Mouse (Mus musculus): Measurements from ENCODE around the gene Phf24.
"Not testable (repeated sequence)": the region's sequence is repeated elsewhere in the genome, so short reads cannot be mapped to it uniquely, and the experiment has no call there.

Gene Phf24

DNA sequence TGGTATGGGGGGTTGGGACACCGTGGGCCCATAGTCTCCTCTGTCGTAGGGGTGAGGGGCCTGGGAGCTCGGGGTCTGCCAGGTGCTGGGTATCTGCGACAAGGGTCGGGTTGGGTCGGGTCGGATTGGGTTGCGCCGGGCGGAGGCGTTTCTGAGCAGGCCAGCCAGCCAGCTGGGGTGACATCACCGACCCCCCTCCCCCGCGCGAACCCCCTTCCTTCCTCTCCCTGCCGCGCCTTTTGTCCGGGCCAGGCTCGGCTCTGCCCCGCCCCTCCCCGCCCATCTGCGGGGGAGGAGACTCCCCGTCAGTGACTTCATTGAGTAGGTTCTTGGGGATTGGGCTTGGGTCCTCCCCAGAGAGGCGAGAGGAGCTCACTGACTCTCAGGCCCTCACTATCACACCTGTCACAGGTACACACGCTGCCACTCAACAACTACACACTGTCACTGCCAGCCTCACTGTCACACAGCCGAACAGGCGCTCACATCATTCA lies 33.7 kb downstream of the Phf24 start:
- DNase-seq (ENCODE audit: low read depth), result peak; percentile 87

DNA sequence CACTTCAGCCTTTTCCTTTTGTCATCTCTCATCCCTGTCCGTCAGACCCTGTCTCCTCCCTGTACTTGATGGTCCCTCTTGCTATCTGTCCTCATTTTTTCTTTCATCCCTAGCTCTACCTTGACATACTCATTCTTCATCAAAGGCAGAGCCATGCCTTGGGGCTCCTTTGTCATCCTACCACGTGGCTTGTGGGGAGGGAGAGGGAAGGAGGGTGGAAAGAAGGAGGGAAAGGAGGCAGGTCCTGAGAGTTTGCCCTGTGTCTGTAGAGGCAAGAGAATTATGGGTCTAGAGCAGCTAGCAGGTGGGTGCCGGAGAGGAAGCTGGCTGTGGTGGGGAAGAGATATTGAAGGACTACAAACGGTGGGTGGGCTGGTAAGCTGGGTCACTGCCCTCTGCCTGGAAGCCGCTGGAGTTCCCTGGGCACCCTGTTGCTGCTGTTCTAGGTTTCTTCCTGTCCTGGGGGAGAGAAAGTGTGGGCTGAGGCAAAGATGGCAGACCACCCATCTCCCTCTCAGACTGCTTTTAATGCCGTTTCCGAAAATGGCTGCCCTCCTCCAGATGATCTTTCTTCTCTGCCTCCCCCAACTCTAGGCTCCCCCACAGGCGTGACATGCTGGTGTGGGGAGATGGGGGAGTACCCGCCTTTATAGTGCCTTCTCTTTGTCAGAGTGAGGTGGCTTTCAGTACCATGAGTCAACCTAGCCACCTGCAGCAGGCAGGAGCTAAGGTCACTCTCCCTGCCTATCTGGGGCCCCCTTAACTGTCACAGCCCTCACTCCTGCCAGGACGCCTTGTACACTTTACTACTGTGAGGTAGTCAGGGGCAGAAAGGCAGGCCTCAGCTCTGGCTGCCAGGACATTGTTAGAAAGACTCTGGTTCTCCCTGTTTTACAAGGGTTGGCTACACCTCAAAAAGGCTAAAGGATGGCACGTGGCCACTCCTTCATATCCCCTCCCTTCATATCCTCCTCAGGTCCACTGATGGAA lies 35.0 kb downstream of the Phf24 start:
- DNase-seq (ENCODE audit: low read depth), result no peak

- DNase-seq (ENCODE audit: low read depth), result no peak
Observed at GRCm38 (mm10) chr4:42952563-42952962, 36.1 kb downstream of the Phf24 start.

- DNase-seq (ENCODE audit: low read depth), result no peak
Observed at GRCm38 (mm10) chr4:42953435-42954094, 37.1 kb downstream of the Phf24 start.

DNA sequence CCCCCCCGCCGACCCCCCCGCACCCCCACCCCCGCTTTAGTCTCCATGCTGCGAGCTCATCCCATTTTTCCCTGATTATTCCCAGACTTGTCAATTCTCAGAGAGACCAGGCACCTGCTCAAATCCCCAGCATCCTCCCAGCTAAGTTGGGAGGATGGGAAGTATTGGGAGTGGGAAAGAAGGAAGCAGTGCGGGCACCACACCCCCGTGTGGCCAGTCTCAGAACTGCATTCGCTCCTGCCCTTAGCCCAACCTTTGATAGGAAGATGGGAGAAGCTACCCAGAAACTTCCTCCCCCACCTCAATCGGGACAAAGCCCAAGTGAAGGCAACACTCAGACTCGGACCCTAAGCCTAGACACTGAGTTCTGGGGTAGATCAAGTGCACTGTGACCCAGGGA lies 37.8 kb downstream of the Phf24 start:
- peak; percentile 76 for DNase-seq (ENCODE audit: low read depth)

DNA sequence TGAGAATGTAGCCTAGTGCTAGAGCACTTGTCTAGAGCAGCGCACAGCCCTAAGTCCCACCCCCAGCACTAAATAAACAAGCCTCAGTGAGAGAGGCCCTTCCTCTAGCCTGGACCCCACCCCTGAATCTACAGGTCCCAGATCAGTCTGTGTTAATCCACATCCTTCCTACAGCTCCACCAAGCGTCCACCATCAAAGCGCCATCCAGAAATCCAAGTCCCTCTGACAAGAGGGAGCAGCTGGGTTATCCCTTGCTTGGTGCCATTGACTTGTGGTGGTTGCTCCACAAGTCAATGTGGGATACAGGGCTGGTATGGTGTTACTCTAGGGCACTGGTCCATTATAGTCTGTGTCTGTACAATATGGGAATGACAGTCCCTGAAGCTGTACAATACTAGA lies 38.7 kb downstream of the Phf24 start:
- DNase-seq (ENCODE audit: low read depth), result no peak

DNA sequence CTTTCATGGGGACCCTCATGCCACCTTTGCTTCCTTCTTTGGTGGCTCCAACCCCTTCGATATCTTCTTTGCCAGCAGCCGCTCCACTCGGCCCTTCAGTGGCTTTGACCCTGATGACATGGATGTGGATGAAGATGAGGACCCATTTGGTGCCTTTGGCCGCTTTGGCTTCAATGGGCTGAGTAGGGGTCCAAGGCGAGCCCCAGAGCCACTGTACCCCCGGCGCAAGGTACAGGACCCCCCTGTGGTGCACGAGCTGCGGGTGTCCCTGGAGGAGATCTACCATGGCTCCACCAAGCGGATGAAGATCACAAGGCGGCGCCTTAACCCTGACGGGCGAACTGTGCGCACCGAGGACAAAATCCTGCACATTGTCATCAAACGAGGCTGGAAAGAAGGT lies 40.1 kb downstream of the Phf24 start:
- DNase-seq (ENCODE audit: low read depth), result no peak

GRCm38 (mm10) chr4:42957306-42957705 lies 40.8 kb downstream of the Phf24 start:
- DNase-seq (ENCODE audit: low read depth), result no peak

DNA sequence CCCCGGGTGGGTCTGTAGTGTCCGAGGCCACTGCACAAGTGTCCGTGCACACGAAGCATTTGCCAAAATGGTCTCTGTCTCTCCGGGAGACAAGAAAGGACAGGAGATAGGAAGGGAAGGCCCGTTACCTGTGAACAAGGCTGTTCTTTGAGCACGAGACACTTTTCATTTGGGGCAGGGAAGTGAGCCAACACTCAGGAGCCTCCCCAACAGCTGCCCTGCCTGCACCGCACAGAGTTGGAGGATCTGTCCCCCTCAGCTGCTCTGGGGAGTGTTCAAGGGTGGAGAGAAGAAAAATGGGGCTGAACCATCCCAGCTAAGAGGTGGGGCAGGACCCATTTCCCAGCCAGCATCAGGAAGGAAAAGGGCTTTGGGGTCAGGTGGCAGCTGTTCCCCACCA lies 41.5 kb downstream of the Phf24 start:
- no peak for DNase-seq (ENCODE audit: low read depth)

GRCm38 (mm10) chr4:42958942-42959341 lies 42.5 kb downstream of the Phf24 start:
- DNase-seq (ENCODE audit: low read depth), result no peak

GRCm38 (mm10) chr4:42959382-42959781 lies 42.9 kb downstream of the Phf24 start:
- DNase-seq (ENCODE audit: low read depth), result no peak

DNA sequence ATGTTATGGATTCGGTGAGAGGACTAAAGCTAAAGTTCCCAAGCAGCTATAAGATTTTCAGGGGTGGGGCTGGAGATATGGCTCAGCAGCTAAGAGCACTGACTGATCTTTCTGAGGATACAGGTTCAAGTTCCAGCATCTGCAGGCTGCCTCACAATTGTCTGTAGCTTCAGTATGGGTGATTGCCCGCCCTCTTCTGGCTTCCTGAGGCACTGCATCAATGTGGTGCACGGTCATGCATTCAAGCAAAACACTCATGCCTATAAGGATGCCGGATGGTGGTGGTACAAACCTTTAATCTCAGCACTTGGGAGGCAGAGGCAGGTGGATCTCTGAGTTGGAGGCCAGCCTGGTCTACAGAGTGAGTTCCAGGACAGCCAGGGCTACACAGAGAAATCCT lies 45.1 kb downstream of the Phf24 start:
- DNase-seq (ENCODE audit: low read depth), result peak; percentile 65

DNA sequence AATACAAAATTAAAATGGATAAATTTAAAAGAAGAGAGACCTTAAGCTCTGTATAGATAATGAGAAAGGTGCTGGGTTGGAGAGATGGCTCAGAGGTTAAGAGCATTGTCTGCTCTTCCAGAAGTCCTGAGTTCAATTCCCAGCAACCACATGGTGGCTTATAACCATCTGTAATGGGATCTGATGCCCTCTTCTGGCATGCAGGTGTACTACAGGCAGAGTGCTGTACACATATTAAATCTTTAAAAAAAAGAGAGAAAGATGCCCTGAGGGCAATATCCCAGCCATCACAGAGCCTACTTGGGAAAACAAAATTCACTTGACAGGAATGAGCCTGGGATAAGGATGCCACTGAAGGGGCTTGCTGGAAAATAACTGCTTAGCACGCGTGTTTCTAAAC lies 47.0 kb downstream of the Phf24 start:
- DNase-seq (ENCODE audit: low read depth), result no peak

GRCm38 (mm10) chr4:42965039-42965719 lies 48.7 kb downstream of the Phf24 start:
- DNase-seq (ENCODE audit: low read depth), result peak; percentile 85

DNA sequence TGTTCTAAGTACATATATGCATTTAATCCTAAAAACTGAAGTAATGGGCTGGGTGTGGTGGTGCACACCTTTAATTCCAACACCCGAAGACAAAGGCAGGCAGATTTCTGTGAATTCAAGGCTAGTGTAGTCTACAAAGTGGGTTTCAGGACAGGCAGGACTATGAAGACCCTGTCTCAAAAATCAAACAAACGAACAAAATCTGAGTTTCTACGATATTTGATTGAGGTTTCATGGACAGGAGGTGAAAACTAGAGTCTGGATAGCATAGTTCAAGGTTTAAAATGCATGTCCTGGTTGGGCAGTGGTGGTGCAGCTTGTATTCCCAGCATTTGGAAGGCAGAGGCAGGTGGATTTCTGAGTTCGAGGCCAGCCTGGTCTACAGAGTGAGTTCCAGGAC lies 52.8 kb downstream of the Phf24 start, which contains the start of gene 1700022I11Rik:
Gene 1700022I11Rik, plus strand, starts transcription at position 301 of the 400 bp plus-strand sequence.
- DNase-seq (ENCODE audit: low read depth), result no peak

DNA sequence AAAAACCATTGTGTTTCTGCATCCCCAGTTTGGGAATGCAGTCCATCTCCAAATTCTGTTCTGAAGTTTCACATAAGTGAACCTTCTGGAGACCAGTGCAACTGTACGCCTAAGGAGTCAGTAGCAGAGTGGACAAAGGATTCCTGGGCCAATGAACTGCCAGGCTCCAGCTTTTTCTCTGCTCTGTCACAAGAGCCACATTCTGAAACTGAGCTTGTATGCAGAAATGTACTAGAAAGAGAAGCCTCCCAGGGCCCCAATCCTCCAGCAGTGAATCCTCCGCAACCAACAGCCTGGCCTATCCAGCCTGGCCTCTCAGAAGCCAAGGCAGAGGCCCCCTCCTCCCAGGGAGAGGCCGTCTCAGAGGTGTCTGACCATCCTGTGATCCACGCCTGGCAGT lies 56.5 kb downstream of the Phf24 start:
- no peak for DNase-seq (ENCODE audit: low read depth)

DNA sequence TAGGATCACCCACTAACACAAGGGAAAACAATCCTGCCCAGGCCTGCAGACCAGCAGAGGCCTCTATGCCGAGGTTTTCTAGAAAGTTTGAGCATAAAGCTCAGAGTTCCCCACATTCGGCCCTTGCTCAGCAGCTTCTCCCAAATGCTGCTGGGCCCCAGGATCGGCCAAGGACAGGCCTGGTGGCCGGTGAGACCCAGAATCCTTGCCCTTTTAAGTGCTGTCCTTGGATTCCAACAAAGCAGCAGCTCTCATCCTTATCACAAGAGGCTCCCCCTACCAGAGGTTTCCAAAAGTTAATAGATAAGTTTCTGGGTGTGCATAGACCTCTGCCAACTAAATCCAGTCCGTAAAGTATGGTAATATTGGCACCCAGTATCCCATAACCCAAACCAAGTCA lies 57.4 kb downstream of the Phf24 start:
- no peak for DNase-seq (ENCODE audit: low read depth)

DNA sequence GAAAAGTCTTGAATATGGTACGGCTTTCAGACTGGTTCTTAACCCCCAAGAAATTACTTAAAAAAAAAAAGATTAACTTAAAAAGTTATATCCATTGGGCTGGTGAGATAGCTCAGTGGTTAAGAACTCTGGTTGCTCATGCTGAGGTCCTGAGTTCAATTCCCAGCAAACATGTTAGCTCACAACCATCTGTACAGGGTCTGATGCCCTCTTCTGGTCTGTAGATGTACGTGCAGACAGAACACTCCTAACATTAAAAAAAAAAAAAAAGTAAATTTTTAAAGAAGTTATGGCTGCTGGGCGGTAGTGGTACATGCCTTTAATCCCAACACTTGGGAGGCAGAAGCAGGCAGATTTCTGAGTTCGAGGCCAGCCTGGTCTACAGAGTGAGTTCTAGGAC lies 61.6 kb downstream of the Phf24 start:
- peak; percentile 22 for DNase-seq (ENCODE audit: low read depth)

DNA sequence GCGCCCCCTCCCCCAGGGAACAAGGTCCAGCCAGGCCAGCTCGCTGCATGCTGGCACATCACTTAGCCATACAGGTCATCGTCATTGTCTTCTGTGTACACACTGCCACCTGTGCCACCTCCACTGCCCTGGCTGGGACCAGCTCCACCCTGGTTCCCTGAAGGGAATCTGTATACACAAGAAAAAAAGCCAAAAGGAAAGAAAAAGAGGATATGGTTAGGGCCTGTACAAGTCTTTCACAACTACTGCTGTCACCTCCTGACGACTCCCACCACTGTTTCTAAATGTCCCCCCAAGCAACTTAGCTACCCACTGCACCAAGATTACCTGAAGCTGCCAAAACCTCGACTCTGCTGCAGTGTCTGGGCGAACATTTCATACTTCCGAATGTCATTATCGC lies 64.0 kb downstream of the Phf24 start:
- DNase-seq (ENCODE audit: low read depth), result not testable (repeated sequence)

DNA sequence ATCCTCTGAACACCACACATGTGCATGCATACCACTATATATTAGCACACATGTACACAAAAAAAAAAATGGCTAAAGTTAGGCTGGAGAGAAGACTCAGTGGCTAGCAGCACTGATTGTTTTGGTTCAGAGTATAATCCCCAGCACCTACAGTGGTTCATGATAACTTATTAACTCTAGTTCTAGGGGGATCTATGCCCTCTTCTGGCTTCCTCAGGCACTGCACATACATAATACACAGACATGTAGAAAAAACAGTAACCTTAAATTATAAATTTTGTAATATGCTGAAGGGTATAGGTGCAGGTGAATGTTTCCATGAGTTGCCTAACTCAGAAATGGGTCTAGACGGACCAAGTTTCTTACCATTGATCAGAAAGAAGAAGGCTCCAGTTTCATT lies 71.8 kb downstream of the Phf24 start:
- peak; percentile 25 for DNase-seq (ENCODE audit: low read depth)
